Mouse (Mus musculus) activated CD4-positive, CD25-positive, alpha-beta regulatory T cell, adult 4 months (primary cell): ENCODE measurements at regions not wholly inside any gene's neighbourhood (a gene's known extent, or its start where the extent isn't known, plus 50 kb on each side); places are given as distances from the start of the nearest gene placed in this dataset.
"Not testable (repeated sequence)": the region's sequence is repeated elsewhere in the genome, so short reads cannot be mapped to it uniquely, and the experiment has no call there.

ENCODE experiments used
- ATAC-seq: one replicate; pipeline ENCODE4 v1.8.0; 2017

GRCm38 (mm10) chr17:52351293-52351692 is 251.2 kb upstream of the Kcnh8 start:
- no peak for ATAC-seq

DNA sequence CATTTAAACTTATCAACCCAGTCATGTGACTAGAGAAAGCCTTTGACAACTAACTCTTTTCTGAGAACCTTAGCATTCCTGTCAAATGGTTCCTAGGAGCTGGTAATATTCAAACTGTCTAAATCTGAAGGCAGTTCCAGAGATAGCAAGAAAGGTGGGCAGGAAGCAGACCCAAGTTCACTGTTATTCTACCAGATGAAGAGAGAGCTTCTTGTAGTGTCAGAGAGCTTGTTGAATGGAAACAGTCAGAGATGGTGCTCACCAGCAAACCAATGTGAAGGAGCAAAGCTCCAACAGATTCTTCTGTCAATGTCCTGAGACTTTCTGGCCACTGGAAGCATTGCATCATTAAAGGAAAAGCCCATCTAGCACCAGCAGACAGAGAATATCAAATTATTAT is 251.8 kb upstream of the Kcnh8 start:
- ATAC-seq = no peak

DNA sequence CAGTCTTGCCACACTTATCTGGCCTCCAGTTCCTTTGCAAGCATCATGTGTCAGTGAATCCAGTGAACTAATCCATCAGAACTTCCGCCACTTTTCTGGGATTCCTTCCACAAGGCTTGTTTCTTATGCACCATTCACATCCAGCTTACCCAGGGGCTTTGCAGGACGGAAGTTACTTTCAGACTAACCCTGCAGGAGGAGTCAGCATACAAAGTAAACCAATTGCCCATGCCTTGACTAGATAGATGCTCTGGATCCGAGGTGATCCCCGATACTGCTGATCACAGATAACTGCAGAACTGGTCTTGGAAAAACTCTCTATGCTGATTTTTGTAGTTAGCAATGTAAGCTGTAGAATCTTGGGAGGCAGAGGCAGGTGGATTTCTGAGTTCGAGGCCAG is 252.6 kb upstream of the Kcnh8 start:
- ATAC-seq = no peak

DNA sequence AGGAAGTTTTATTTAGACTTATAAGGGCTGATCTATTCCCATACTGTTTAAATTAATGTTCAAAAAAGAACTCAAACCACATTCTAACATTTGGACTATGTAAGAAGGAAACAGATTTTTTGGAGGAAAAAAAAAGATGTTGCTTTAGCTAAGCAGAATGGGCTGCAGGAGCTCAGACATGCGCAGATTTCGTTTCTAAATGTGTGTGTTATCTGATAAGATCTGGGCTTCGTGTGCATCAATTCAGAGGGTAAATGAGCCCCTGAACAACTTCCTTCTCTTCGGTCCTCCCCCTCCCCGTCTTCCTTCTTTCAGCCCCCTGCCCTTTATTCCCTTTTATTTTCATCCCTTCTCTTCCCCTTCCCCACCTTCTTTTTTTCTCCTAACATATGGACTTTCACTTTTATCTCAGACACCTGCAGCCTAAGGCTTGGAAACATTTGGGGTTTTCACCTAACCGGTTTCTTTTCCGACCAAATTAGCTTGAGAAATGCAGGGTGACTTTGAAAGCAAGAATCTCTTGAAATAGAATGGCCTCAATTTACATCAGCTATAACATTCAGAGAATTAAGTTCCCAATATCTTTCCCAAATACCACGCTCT is 253.9 kb upstream of the Kcnh8 start:
- no peak for ATAC-seq

GRCm38 (mm10) chr17:52320586-52320985 is 281.9 kb upstream of the Kcnh8 start:
- no peak for ATAC-seq

DNA sequence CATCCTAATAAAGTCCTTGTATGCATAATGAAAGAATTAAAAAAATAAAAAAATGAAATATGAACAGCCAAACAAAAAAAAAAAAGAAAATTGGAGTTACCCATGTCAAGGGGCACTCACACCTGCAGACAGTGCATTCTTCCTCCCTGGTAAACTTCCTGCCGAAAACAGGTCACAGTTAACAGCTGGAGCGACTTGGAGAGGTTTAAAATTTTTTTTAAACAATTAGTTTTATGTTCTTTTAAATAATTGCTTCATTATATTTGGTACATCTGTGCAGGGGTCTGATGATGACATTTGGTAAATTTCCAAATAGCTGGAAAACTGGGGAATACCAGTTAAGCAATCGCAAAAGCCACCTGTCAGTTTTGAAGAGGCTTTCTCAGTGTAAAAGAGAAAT is 285.5 kb upstream of the Kcnh8 start:
- ATAC-seq = no peak

GRCm38 (mm10) chr17:52315879-52316278 is 286.6 kb upstream of the Kcnh8 start:
- ATAC-seq = no peak

DNA sequence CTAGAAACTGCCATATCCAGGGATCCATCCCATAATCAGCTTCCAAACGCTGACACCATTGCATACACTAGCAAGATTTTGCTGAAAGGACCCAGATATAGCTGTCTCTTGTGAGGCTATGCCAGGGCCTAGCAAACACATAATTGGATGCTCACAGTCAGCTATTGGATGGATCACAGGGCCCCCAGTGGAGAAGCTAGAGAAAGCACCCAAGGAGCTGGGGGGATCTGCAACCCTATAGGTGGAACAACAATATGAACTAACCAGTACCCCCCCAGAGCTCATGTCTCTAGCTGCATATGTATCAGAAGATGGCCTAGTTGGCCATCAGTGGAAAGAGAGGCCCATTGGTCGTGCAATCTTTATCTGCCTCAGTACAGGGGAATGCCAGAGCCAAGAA is 287.1 kb upstream of the Kcnh8 start:
- not testable (repeated sequence) for ATAC-seq

DNA sequence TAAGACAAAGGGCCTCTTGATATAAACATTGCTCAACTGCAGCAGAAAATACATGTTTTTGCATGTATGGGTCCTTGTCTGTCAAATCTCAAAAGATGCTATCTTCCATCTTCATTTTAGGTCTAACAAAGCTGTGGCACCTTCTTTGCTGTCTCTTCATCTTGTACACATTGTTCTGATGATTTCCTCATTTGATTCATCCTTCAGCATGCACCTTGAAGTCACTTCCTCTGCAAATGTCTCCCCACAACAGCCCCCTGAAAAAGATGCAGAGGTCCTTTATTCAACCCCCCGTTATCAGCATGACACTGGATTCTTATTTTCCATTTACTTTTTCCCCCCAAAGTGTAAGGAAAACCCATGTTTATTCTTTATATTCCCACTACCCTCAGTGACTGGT is 290.5 kb upstream of the Kcnh8 start:
- no peak for ATAC-seq

GRCm38 (mm10) chr17:52308789-52309188 is 293.7 kb upstream of the Kcnh8 start:
- no peak for ATAC-seq

GRCm38 (mm10) chr17:52304133-52304532 is 298.4 kb upstream of the Kcnh8 start:
- ATAC-seq = no peak

- ATAC-seq = no peak
These were observed 299.2 kb upstream of the Kcnh8 start for GRCm38 (mm10) chr17:52303320-52303719.

GRCm38 (mm10) chr17:52299769-52300168 is 302.7 kb upstream of the Kcnh8 start:
- ATAC-seq = no peak

DNA sequence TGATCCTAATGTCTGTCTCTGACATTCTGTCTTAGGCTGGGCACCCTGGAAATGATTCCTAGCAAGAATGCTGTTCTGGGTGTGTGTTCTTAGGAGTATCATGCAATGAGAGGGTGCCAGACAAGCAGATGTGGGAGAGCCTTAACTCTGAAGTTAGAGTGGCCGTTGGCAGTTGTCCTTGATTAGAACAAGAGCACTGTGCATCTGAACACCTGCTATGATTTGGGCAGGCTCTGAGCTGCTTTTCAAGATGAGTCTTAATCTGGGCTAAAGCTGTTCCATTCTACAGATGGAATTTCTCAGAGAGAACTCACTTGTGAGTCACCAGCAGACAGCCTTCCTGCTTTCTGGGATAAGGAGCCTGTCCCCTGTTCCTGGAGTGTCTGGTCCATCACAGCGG is 317.1 kb upstream of the Kcnh8 start:
- no peak for ATAC-seq

- no peak for ATAC-seq
These were observed 320.2 kb upstream of the Kcnh8 start for GRCm38 (mm10) chr17:52282264-52282663.

DNA sequence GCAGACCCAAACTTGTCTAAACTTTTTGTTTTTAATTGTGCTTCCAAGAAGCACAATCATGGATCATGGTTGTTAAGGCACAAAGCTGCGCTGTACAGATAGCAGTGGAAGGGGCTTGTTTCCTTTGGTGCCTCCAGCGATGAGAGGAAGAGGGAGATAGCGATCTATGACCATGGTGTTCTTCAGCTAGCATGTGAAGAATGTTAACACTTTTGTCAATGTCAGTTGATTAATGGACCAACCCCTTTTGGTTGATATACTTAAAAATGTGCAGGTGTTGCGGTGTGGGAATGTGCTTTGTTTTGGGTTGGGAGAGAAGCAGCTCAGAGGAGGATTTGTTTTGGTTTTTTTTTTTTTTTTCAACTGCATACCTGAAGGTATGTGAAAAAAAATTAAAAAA is 324.0 kb upstream of the Kcnh8 start:
- no peak for ATAC-seq

GRCm38 (mm10) chr17:52268792-52269191 is 333.7 kb upstream of the Kcnh8 start:
- no peak for ATAC-seq

GRCm38 (mm10) chr17:52251284-52251683 is 351.2 kb upstream of the Kcnh8 start:
- ATAC-seq = no peak

GRCm38 (mm10) chr17:52225584-52225983 is 376.9 kb upstream of the Kcnh8 start:
- ATAC-seq = no peak

DNA sequence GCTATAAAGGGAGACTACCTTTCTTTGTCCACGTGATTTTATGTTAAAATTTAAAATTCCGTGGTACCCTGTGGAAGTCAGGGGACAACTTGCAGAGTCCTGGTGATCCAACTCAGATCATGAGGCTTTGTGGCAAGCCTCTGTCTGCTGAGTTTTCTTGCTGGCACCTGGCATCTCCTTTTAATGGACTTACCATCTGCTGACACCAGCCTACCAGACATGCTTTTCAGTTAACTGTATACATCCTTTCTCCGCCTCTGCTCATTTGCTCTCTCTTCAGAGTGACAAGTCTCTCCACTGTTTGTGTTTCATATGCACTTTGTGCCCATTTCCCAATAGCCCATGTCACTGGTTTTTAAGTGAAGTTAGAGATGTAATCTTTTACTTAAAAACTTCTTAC is 382.1 kb upstream of the Kcnh8 start:
- ATAC-seq = no peak

- no peak for ATAC-seq
These were observed 384.3 kb upstream of the Satb1 start for GRCm38 (mm10) chr17:52217411-52217810.

DNA sequence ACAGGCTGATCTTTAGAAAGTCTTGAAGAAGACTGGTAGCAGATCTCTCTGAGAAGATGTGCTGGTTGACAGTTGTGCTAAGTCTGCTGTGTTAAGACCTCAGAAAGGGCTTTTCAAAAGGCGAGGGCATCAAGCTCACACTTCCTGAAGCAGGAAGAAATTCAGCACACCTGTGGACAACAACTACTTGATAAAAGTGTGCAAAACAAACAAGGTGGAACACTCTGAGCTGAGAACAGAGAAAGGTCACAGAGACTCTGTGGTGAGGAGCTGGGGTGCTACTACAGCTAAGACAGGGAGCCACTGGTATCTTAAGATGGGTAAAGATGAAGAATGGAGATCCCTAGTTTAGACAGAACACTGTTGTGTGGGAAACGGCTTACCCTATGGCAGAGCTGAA is 379.9 kb upstream of the Satb1 start:
- ATAC-seq = no peak

DNA sequence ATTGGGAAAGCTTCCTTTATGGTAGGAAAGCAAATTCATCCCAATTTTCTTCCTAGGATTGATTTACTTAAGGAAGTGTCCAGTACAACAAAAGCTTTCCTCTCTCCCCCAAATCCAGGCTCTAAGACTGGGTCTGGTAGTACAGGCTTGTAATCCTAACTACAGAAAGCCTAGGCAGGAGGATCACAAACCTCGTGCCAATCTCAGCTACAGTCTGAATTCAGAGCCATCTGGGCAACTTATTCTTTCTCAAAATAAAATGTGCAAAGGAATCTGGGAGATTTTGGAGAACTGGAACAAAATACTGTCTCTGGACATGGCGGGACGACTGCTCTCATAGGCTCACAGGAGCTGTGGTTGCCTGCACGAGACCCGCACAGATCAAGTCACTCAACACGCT is 377.4 kb upstream of the Satb1 start:
- ATAC-seq = no peak

- no peak for ATAC-seq
These were observed 364.6 kb upstream of the Satb1 start for GRCm38 (mm10) chr17:52197731-52198130.

DNA sequence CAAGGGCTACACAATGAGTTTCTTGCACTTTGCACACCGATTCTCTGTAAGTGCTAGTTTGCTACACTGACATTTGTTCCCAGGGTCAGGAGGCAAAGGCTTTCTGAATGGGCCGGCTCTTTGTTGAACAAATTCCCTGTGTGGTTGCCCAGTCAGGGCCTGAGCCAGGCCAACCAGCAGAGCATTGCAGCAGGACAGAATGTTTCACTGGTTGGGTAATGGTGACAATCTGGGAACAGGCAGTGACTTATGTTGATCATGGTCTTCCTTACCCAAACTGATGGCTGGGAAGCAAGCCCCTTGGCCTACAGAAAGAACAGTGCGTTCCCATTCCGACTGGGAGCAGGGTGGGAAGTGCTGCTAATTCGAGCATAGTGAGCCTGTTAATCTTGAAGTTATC is 363.7 kb upstream of the Satb1 start:
- no peak for ATAC-seq

DNA sequence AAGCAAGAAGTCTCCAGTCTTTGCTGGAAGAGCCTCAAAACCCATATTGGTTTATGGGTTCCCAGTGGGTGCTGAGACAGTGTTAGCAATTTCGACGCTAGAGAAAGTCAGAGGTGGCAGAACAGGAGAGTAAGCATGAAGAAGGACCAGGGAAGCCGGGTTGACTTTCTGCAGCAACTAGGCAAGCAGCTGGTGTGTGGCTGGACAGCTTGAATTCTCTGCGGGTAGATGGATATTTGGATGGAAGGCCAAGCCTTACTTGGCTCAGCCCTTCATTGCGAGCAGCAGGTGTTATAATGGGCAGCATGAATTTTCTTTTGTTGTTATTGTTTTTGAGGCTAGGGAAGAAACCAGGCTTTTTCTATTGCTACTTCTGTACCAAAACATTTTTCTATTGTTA is 362.7 kb upstream of the Satb1 start:
- no peak for ATAC-seq
